Mouse (Mus musculus) heart, adult 2 months (tissue): ENCODE measurements around the gene Des. TPM values are rescaled to one million over a fixed set of nuclear protein-coding genes. Genes with fewer than 3 reads are reported as not detected.

Experiments
- DNase-seq, 2 experiments: peaks; one replicate each; pipeline ENCODE4 v3.0.0; 2021
- H3K27ac ChIP-seq: fragments of 200-600 bp; 2 replicates; pipeline ENCODE4 v1.8.1; 2022
- H3K27me3 ChIP-seq: fragments of 200-500 bp; 2 replicates; pipeline ENCODE4 v1.6.1; 2012; ENCODE audit warnings: mild to moderate bottlenecking, low read length, inconsistent platforms, mixed read lengths; ENCODE audit not compliant: control insufficient read depth, insufficient read depth
- H3K36me3 ChIP-seq: fragments of 200-500 bp; 2 replicates; pipeline ENCODE4 v1.6.1; 2012; ENCODE audit warnings: low read length, inconsistent platforms; ENCODE audit not compliant: control insufficient read depth, insufficient read depth
- H3K4me1 ChIP-seq: fragments of 200-500 bp; 2 replicates; pipeline ENCODE4 v1.6.1; 2011; ENCODE audit warnings: low read length; ENCODE audit not compliant: control insufficient read depth, insufficient read depth
- H3K4me3 ChIP-seq: fragments of 200-600 bp; 2 replicates; pipeline ENCODE4 v1.8.1; 2022
- H3K79me2 ChIP-seq: fragments of 200-500 bp; replicated peaks from 2 replicates; pipeline ENCODE4 v1.6.1; 2012; ENCODE audit warnings: mild to moderate bottlenecking, inconsistent platforms, low read length, moderate library complexity, mixed read lengths; ENCODE audit not compliant: control insufficient read depth, insufficient read depth
- H3K9ac ChIP-seq: fragments of 200-500 bp; 2 replicates; pipeline ENCODE4 v1.6.1; 2012; ENCODE audit warnings: low read depth, mild to moderate bottlenecking, control low read depth, inconsistent platforms, low read length, mixed read lengths
- CTCF ChIP-seq: fragments of 200-600 bp; IDR thresholded peaks from 2 replicates; pipeline ENCODE4 v1.8.1; 2022; ENCODE audit warnings: antibody characterized with exemption, mild to moderate bottlenecking, moderate library complexity
- EP300 ChIP-seq: fragments of 200-500 bp; IDR thresholded peaks from 2 replicates; pipeline ENCODE4 v1.6.1; 2011; ENCODE audit warnings: low read depth, low read length, control low read depth; ENCODE audit not compliant: insufficient read depth
- POLR2A ChIP-seq: fragments of 200-500 bp; IDR thresholded peaks from 2 replicates; pipeline ENCODE4 v1.6.1; 2011; ENCODE audit warnings: mild to moderate bottlenecking, low read depth, low read length, control low read depth; ENCODE audit not compliant: insufficient read depth
- WGBS: fragments of 180-500 bp; shearing (Covaris S2); methylation state at CpG from one replicate; pipeline ENCODE4 v1.1.7; 2018; 5-methylcytosine and 5-hydroxymethylcytosine counted together
- intact Hi-C: fragments of 180-260 bp; cut with DNase I; formaldehyde crosslinking; loops from one replicate; pipeline ENCODE4 v1.15.1; 2025
- polyA plus RNA-seq: library from polyadenylated mRNA; depleted of rRNA; stranded (reverse); fragments of >200 nt; gene quantifications from 2 replicates; pipeline ENCODE4 v1.2.3, GENCODE M21; 2012
- total RNA-seq, 2 experiments: library from RNA; stranded (reverse); gene quantifications; 2 replicates each; pipeline ENCODE4 v1.2.3; 2021

Gene Des
- total and polyA plus RNA-seq, 3 experiments: 781 to 1,521 (median 1,224) TPM

DNA sequence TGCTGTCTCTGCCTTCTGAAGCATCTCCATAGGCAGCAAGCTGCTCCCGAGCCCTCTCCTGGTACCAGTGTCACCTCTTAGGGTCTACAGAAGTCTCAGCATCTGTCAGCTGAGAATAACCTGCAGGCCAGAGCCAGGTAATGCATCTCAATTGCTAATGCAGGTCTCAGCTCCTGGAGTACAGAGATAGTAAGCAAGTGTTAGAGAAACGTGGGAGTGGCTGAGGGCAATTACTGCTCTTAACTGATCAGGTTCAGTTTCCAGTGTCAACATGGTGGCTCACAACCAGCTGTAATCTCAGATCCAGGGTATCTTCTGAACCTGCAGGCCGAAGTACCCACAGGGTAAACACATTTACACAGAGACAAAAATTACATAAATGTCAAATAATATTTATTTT, 23.7 kb upstream of the Des start:
- H3K4me1 ChIP-seq: no peaks in the 10 kb centered on the region
- 65% methylated on average over 3 of the region's 3 CpGs for WGBS
- intact Hi-C loops: no loop called here
- no peak overlapping the region for H3K9ac ChIP-seq
- H3K27me3 ChIP-seq: no peaks in the 10 kb centered on the region
- no peak overlapping the region for H3K27ac ChIP-seq
- H3K36me3 ChIP-seq: no peaks in the 10 kb centered on the region
- TF ChIP-seq POLR2A (no peak), EP300 (no peak), CTCF (no peak)
- H3K79me2 ChIP-seq: no peaks in the 10 kb centered on the region
- DNase-seq: no peak
- H3K4me3 ChIP-seq: no peak overlapping the region

DNA sequence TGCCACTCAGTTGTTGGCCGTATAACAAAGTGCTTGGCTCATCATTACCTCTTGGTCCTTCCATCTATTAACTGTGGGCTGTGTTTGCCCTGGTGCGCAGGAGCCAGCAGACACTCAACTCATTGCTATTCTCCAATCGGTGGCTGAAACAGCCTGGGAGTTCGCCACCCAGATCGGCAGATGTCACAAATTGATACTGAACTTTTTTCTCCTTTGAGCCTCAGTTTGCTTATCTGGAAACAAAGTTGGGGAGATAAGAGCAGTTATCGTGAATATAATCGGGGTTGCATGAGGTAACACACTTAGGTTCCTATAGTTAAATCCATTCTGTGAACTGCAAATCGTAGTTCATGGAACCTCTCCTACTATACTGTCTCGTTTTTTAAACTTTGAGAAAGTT, 23.0 kb upstream of the Des start:
- Histone ChIP-seq H3K27me3 (no peaks in the 10 kb centered on the region), H3K36me3 (no peaks in the 10 kb centered on the region), H3K4me1 (no peaks in the 10 kb centered on the region), H3K9ac (no peak overlapping the region), H3K4me3 (no peak overlapping the region), H3K79me2 (no peaks in the 10 kb centered on the region), H3K27ac (no peak overlapping the region)
- TF ChIP-seq EP300 (no peak), CTCF (no peak), POLR2A (no peak)
- 75% methylated on average over 9 of the region's 9 CpGs for WGBS
- DNase-seq: no peak
- intact Hi-C loops: no loop called here

DNA sequence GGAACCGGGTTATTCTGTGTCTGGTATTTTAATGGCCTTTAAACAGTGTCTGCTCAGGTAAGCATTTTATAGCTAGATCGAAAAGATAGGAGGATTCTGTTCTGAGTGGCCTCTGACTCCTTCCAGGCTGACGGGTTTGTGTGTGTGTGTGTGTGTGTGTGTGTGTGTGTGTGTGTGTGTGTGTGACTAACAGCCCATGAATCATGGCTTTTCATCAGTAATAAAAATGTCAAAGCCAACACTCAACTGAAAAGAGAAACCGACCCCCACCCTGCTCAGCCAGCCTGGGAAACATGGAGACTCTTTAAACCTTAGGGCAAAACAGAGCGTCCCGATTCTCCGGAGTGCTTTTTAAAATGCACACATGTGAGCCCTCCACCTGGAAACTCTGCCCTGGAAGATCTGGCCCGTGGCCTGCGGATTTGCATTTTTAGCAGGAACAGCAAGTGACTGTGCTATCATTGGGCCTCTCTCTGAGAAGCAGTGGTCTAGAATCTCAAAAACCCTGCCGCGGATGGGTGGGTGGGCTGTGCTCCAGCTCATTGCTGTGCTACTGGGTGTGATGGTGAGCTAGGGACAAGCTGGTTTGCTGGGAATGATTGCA, 21.9 kb upstream of the Des start:
- H3K9ac ChIP-seq: no peak overlapping the region
- no peak for DNase-seq
- TF ChIP-seq POLR2A (no peak), CTCF (no peak), EP300 (no peak)
- H3K27ac ChIP-seq: no peak overlapping the region
- no peaks in the 10 kb centered on the region for H3K79me2 ChIP-seq
- no peak overlapping the region for H3K4me3 ChIP-seq
- no peaks in the 10 kb centered on the region for H3K27me3 ChIP-seq
- intact Hi-C loops: no loop called here
- no peaks in the 10 kb centered on the region for H3K36me3 ChIP-seq
- H3K4me1 ChIP-seq: no peaks in the 10 kb centered on the region
- WGBS: 54% methylated on average over 11 of the region's 11 CpGs

DNA sequence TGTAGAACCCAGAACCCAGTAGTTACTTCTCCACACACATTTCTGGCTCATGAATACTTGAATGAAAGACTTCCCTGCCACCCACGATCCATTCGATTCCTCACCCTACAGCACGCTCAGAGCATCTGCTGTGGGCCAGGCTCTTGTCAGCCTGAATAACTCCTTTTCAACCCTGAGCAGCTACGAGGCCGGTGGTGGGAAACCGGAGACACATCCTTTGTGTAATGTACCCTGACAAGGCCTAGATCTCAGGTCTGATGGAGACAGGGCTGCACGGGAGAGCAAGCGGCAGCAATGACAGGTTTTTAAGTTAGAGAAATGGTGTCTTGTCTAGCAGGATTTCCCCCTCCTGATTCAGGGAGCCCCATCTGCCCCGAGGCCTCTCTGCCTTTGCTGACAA, 20.8 kb upstream of the Des start:
- Histone ChIP-seq H3K4me3 (no peak overlapping the region), H3K36me3 (no peaks in the 10 kb centered on the region), H3K27ac (no peak overlapping the region), H3K79me2 (no peaks in the 10 kb centered on the region), H3K27me3 (no peaks in the 10 kb centered on the region), H3K4me1 (no peaks in the 10 kb centered on the region; the same call in 1 of the 2 replicates), H3K9ac (no peak overlapping the region)
- intact Hi-C loops: no loop called here
- no peak for DNase-seq
- WGBS: 72% methylated on average over 9 of the region's 9 CpGs
- no peak for TF ChIP-seq POLR2A
- no peak for TF ChIP-seq EP300
- TF ChIP-seq CTCF: no peak

DNA sequence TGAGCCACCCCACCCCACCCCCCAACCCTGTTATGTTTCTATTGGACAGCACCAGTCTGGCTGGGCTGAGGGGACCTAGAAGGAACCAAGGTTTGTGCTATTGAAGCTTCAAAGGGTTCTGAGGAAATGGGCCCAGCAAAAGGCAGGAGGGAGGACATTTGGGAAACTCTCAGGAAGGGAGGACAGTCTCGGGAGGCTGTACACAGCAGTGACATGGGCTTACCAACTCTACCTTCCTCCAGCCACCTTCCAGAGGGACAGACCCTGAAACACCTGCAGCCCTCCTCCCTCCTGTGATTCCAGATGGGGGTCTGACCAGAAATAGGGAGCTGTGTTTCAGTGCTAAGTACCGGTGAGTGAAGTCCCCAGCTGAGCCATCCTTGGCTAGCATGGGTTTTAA, 19.6 kb upstream of the Des start:
- Histone ChIP-seq H3K79me2 (no peaks in the 10 kb centered on the region), H3K27ac (no peak overlapping the region), H3K27me3 (no peaks in the 10 kb centered on the region), H3K9ac (no peak overlapping the region), H3K4me1 (no peaks in the 10 kb centered on the region; the same call in 1 of the 2 replicates), H3K36me3 (no peaks in the 10 kb centered on the region), H3K4me3 (no peak overlapping the region)
- no peak for DNase-seq
- intact Hi-C loops: loop anchor here (5.0 to 10.0 kb wide), 2 partner anchors 54 to 257 kb away; no protein-coding TSS in a partner anchor
- WGBS: 57% methylated on average over 2 of the region's 2 CpGs
- TF ChIP-seq EP300 (no peak), POLR2A (no peak), CTCF (no peak)

DNA sequence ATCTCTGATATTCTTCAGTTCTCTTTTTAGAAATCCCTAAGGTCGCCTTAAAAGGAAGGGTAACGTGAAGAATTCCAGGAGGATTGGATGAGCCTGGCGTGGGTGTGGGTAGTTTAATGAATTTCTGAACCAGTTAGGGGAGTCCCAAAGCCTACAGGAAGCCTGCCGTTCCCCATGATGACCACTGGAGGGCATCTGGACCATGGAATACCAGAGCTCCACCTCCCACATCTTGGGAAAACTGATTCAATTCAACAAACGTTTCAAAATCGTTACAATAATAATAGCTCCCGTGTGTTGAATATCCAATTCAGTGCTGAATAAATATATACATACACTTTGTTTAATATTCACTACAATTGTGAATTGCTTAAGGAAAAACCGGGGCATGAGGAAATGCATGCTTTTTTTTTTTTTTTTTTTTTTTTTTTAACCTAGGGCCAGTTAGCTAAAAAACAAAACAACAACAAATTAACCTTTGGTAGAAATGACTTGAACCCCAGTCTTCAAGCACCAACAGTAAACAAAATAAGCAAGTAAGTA, 17.2 kb upstream of the Des start:
- H3K27ac ChIP-seq: no peak overlapping the region
- no peaks in the 10 kb centered on the region for H3K79me2 ChIP-seq
- H3K4me3 ChIP-seq: no peak overlapping the region
- intact Hi-C loops: loop anchor here (1.0 to 10.0 kb wide), 3 partner anchors 52 to 254 kb away; no protein-coding TSS in a partner anchor
- no peaks in the 10 kb centered on the region; the same call in 1 of the 2 replicates for H3K4me1 ChIP-seq
- WGBS: under 1% methylated on average over 8 of the region's 8 CpGs
- H3K27me3 ChIP-seq: no peaks in the 10 kb centered on the region
- H3K9ac ChIP-seq: no peak overlapping the region
- no peaks in the 10 kb centered on the region for H3K36me3 ChIP-seq
- no peak; the same call in 1 of the 2 replicates for TF ChIP-seq CTCF
- TF ChIP-seq EP300: peak; percentile 85; the same call in 1 of the 2 replicates
- DNase-seq: peak; percentile 55 to 58
